Mouse (Mus musculus) intestine, embryonic 16.5 days (tissue): Measurements from ENCODE around the gene Asxl1. TPM values are rescaled to one million over a fixed set of nuclear protein-coding genes. Genes with fewer than 3 reads are reported as not detected.
"Not testable (repeated sequence)": the region's sequence is repeated elsewhere in the genome, so short reads cannot be mapped to it uniquely, and the experiment has no call there.

Experiments used
- ATAC-seq: fragments of 200-750 bp; cut with Nextera tagmentation; 2 replicates; pipeline ENCODE4 v1.8.0; 2017; ENCODE audit warnings: moderate TSS enrichment, moderate library complexity
- H3K27ac ChIP-seq: fragments of 300-500 bp; sonication (generic); 2 replicates; pipeline ENCODE4 v1.5.1; 2014; ENCODE audit warnings: mild to moderate bottlenecking, low read length
- H3K27me3 ChIP-seq: fragments of 300-500 bp; sonication (generic); replicated peaks from 2 replicates; pipeline ENCODE4 v1.6.1; 2014; ENCODE audit warnings: low read length, control low read depth, mixed read lengths; ENCODE audit not compliant: control insufficient read depth, insufficient read depth
- H3K36me3 ChIP-seq: fragments of 300-500 bp; sonication (generic); 2 replicates; pipeline ENCODE4 v1.6.1; 2014; ENCODE audit warnings: low read length, control low read depth; ENCODE audit not compliant: control insufficient read depth, insufficient read depth
- H3K4me1 ChIP-seq: fragments of 300-500 bp; sonication (generic); 2 replicates; pipeline ENCODE4 v1.6.1; 2014; ENCODE audit warnings: low read length, control low read depth, mixed read lengths; ENCODE audit not compliant: control insufficient read depth, insufficient read depth
- H3K4me2 ChIP-seq: fragments of 300-500 bp; sonication (generic); 2 replicates; pipeline ENCODE4 v1.6.1; 2014; ENCODE audit warnings: low read depth, low read length, control low read depth
- H3K4me3 ChIP-seq: fragments of 300-500 bp; sonication (generic); 2 replicates; pipeline ENCODE4 v1.5.1; 2014; ENCODE audit warnings: mild to moderate bottlenecking, low read length
- H3K9ac ChIP-seq: fragments of 300-500 bp; sonication (generic); 2 replicates; pipeline ENCODE4 v1.6.1; 2014; ENCODE audit warnings: low read depth, low read length
- H3K9me3 ChIP-seq: fragments of 300-500 bp; sonication (generic); 2 replicates; pipeline ENCODE4 v1.6.1; 2016; ENCODE audit warnings: low read length, control low read depth; ENCODE audit not compliant: control insufficient read depth
- WGBS: fragments of 180-500 bp; shearing (Covaris S2); extraction: QIAGEN DNeasy Blood & Tissue Kit; methylation state at CpG from one replicate; pipeline ENCODE4 v1.1.7; 2014; 5-methylcytosine and 5-hydroxymethylcytosine counted together
- polyA plus RNA-seq: library from polyadenylated mRNA; unstranded; fragments of >200 nt; fragmentation: Nextera tagmentation; extraction: Ambion mirVana; gene quantifications from 2 replicates; pipeline ENCODE4 v1.2.1, GENCODE M21; 2015

Asxl1 gene
- polyA plus RNA-seq, 1 experiment from 2014 or later: 6.9 TPM

GRCm38 (mm10) chr2:153350552-153351181 is 5.0 kb downstream of the Asxl1 start:
- WGBS: 20% methylated on average over 6 of the region's 6 CpGs
- peaks cover 27% of the 10 kb centered on the region for H3K4me1 ChIP-seq
- 0 out of 2 replicates have a peak, but pooled peaks cover 5% of the 10 kb centered on the region for H3K36me3 ChIP-seq
- H3K4me3 ChIP-seq: no peak overlapping the region
- H3K4me2 ChIP-seq: peak overlapping the region; percentile 33; the same call in 1 of the 2 replicates
- no peak overlapping the region for H3K9ac ChIP-seq
- ATAC-seq: peak; percentile 57
- H3K27me3 ChIP-seq: no peaks in the 10 kb centered on the region
- peak overlapping the region; percentile 80 for H3K27ac ChIP-seq
- H3K9me3 ChIP-seq: no peaks in the 10 kb centered on the region

GRCm38 (mm10) chr2:153354648-153355047 is 9.0 kb downstream of the Asxl1 start:
- Histone ChIP-seq H3K4me2 (no peak overlapping the region), H3K36me3 (peaks cover 21% of the 10 kb centered on the region), H3K9ac (no peak overlapping the region), H3K27ac (no peak overlapping the region), H3K27me3 (no peaks in the 10 kb centered on the region), H3K4me1 (peaks cover 17% of the 10 kb centered on the region), H3K9me3 (no peaks in the 10 kb centered on the region), H3K4me3 (no peak overlapping the region)
- WGBS: 82% methylated on average over 2 of the region's 2 CpGs
- no peak for ATAC-seq

GRCm38 (mm10) chr2:153356784-153357183 is 11.2 kb downstream of the Asxl1 start:
- H3K4me3 ChIP-seq: no peak overlapping the region
- ATAC-seq: no peak
- no peaks in the 10 kb centered on the region for H3K9me3 ChIP-seq
- no peak overlapping the region for H3K4me2 ChIP-seq
- 98% methylated on average over 4 of the region's 4 CpGs for WGBS
- no peak overlapping the region for H3K27ac ChIP-seq
- H3K36me3 ChIP-seq: peaks cover 21% of the 10 kb centered on the region
- H3K9ac ChIP-seq: no peak overlapping the region
- H3K4me1 ChIP-seq: 0 out of 2 replicates have a peak, but pooled peaks cover under 1% of the 10 kb centered on the region
- H3K27me3 ChIP-seq: no peaks in the 10 kb centered on the region

GRCm38 (mm10) chr2:153361101-153361710 is 15.6 kb downstream of the Asxl1 start:
- 87% methylated on average over 1 of the region's 1 CpGs for WGBS
- no peak overlapping the region for H3K4me3 ChIP-seq
- ATAC-seq: no peak
- H3K9me3 ChIP-seq: no peaks in the 10 kb centered on the region
- H3K27ac ChIP-seq: no peak overlapping the region
- no peak overlapping the region for H3K9ac ChIP-seq
- no peaks in the 10 kb centered on the region for H3K4me1 ChIP-seq
- peaks cover 25% of the 10 kb centered on the region for H3K36me3 ChIP-seq
- H3K4me2 ChIP-seq: no peak overlapping the region
- H3K27me3 ChIP-seq: no peaks in the 10 kb centered on the region

- not testable (repeated sequence) for ATAC-seq, H3K27me3 ChIP-seq, H3K27ac ChIP-seq, H3K4me3 ChIP-seq, H3K4me2 ChIP-seq, H3K9me3 ChIP-seq, H3K4me1 ChIP-seq, H3K9ac ChIP-seq
- H3K36me3 ChIP-seq: peaks cover 19% of the 10 kb centered on the region
- WGBS: 95% methylated on average over 14 of the region's 14 CpGs
Observed at GRCm38 (mm10) chr2:153364531-153364930, 18.9 kb downstream of the Asxl1 start.

- no peak for ATAC-seq
- Histone ChIP-seq H3K27ac (no peak overlapping the region), H3K9me3 (no peaks in the 10 kb centered on the region), H3K9ac (no peak overlapping the region), H3K4me2 (no peak overlapping the region), H3K27me3 (no peaks in the 10 kb centered on the region), H3K4me1 (no peaks in the 10 kb centered on the region), H3K36me3 (peaks cover 10% of the 10 kb centered on the region), H3K4me3 (no peak overlapping the region)
Observed at GRCm38 (mm10) chr2:153370871-153371270, 25.2 kb downstream of the Asxl1 start.

GRCm38 (mm10) chr2:153375380-153375779 is 29.8 kb downstream of the Asxl1 start:
- Histone ChIP-seq H3K36me3 (no peaks in the 10 kb centered on the region), H3K4me1 (no peaks in the 10 kb centered on the region), H3K27me3 (no peaks in the 10 kb centered on the region), H3K27ac (no peak overlapping the region), H3K9me3 (no peaks in the 10 kb centered on the region), H3K9ac (no peak overlapping the region), H3K4me3 (no peak overlapping the region), H3K4me2 (no peak overlapping the region)
- no peak for ATAC-seq
- 89% methylated on average over 2 of the region's 2 CpGs for WGBS

GRCm38 (mm10) chr2:153380479-153380878 is 34.9 kb downstream of the Asxl1 start:
- no peak for ATAC-seq
- Histone ChIP-seq H3K4me1 (no peaks in the 10 kb centered on the region), H3K9me3 (no peaks in the 10 kb centered on the region), H3K4me3 (no peak overlapping the region), H3K4me2 (no peak overlapping the region), H3K27ac (no peak overlapping the region), H3K36me3 (no peaks in the 10 kb centered on the region; the same call in 1 of the 2 replicates), H3K27me3 (no peaks in the 10 kb centered on the region), H3K9ac (no peak overlapping the region)
- WGBS: 89% methylated on average over 1 of the region's 1 CpGs

GRCm38 (mm10) chr2:153389831-153390230 is 44.2 kb downstream of the Asxl1 start:
- H3K27me3 ChIP-seq: no peaks in the 10 kb centered on the region
- no peaks in the 10 kb centered on the region; the same call in 1 of the 2 replicates for H3K4me1 ChIP-seq
- H3K4me3 ChIP-seq: no peak overlapping the region
- WGBS: 94% methylated on average over 2 of the region's 2 CpGs
- no peak overlapping the region for H3K27ac ChIP-seq
- no peak overlapping the region for H3K9ac ChIP-seq
- H3K4me2 ChIP-seq: no peak overlapping the region
- no peak for ATAC-seq
- peaks cover 29% of the 10 kb centered on the region for H3K36me3 ChIP-seq
- H3K9me3 ChIP-seq: no peaks in the 10 kb centered on the region
